Mouse (Mus musculus) G1E (cell line): ENCODE data around the gene March4. TPM values are rescaled to one million over a fixed set of nuclear protein-coding genes. Genes with fewer than 3 reads are reported as not detected.

ENCODE experiments used
- ATAC-seq: 2 replicates; pipeline ENCODE4 v1.8.0; 2016; ENCODE audit warnings: mild to moderate bottlenecking; ENCODE audit not compliant: insufficient number of reproducible peaks, poor library complexity, low FRiP score, severe bottlenecking; ENCODE audit errors: extremely low read depth
- DNase-seq: peaks from one replicate; pipeline ENCODE4 v3.0.0; 2012; ENCODE audit warnings: low spot score
- H3K27me3 ChIP-seq: 2 replicates; pipeline ENCODE4 v1.6.1; 2012; ENCODE audit warnings: mild to moderate bottlenecking, low read length, inconsistent platforms; ENCODE audit not compliant: insufficient read depth
- H3K36me3 ChIP-seq: replicated peaks from 2 replicates; pipeline ENCODE3; 2012; ENCODE audit warnings: mild to moderate bottlenecking, inconsistent platforms
- H3K4me1 ChIP-seq: 2 replicates; pipeline ENCODE4 v1.6.1; 2012; ENCODE audit warnings: low read depth, low read length, inconsistent platforms, mixed read lengths; ENCODE audit not compliant: insufficient read depth
- H3K4me3 ChIP-seq: 2 replicates; pipeline ENCODE4 v1.5.1; 2012; ENCODE audit warnings: low read depth, mild to moderate bottlenecking, inconsistent platforms, low read length, moderate library complexity, mixed read lengths
- H3K9me3 ChIP-seq: replicated peaks from 2 replicates; pipeline ENCODE4 v1.6.1; 2012; ENCODE audit warnings: inconsistent platforms
- CTCF ChIP-seq: IDR thresholded peaks from 2 replicates; pipeline ENCODE4 v1.5.1; 2012; ENCODE audit warnings: low read depth, low read length, inconsistent platforms, mixed read lengths
- GATA1 ChIP-seq: IDR thresholded peaks from 2 replicates; pipeline ENCODE4 v1.6.1; 2012; ENCODE audit warnings: borderline replicate concordance, low read length, inconsistent platforms, mixed read lengths
- GATA2 ChIP-seq: IDR thresholded peaks from 2 replicates; pipeline ENCODE4 v1.6.1; 2012; ENCODE audit warnings: low read depth, low read length, inconsistent platforms, borderline replicate concordance
- POLR2AphosphoS5 ChIP-seq: IDR thresholded peaks from 2 replicates; pipeline ENCODE4 v1.6.1; 2012; ENCODE audit warnings: low read depth, low read length, inconsistent platforms; ENCODE audit not compliant: insufficient replicate concordance
- TAL1 ChIP-seq: conservative IDR thresholded peaks from 2 replicates; pipeline ENCODE4 v1.6.1; 2012; ENCODE audit warnings: low read depth, low read length, inconsistent platforms, mixed read lengths
- polyA plus RNA-seq: library from polyadenylated mRNA; stranded (reverse); fragments of >175 nt; gene quantifications from 2 replicates; pipeline ENCODE4 v1.2.3, GENCODE M21; 2012
- total RNA-seq, 2 experiments: library from RNA; stranded (forward) in 1 of 2; stranded (reverse) in 1 of 2; fragments of 200-1000 nt in 1 of 2; fragments of >200 nt in 1 of 2; fragmentation: Nextera tagmentation in 1 of 2; gene quantifications; 2 replicates each; pipeline ENCODE4 v1.2.3; 2014 to 2017

Gene March4
- total and polyA plus RNA-seq, 3 experiments: 0.05 TPM; not detected in 2

DNA sequence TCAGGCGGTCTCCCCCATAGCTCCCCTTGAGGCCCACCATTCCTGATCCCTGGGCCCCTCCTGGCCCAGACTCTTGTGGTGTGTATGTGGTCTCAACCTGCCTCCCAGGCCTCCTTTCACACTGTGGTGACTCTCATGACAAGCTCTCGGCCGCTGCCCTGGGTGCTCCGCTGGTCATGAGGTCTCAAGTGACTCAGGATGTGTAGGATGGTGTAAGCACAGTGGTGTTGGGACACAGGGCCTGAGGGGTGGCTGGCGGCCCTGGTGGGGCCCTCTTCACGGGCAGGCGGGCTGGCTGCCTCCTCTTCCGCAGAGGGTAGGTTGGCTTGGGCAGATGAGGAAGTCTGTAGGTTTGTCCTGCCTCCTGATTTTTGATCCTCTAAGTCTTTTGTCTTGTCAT, 108.2 kb downstream of the March4 start:
- ATAC-seq: no peak

GRCm38 (mm10) chr1:72426456-72426855, 110.3 kb downstream of the March4 start:
- Histone ChIP-seq H3K9me3 (no peaks in the 10 kb centered on the region), H3K4me1 (no peaks in the 10 kb centered on the region), H3K27me3 (peaks cover 5% of the 10 kb centered on the region; the same call in 1 of the 2 replicates), H3K4me3 (no peak overlapping the region), H3K36me3 (no peaks in the 10 kb centered on the region)
- TF ChIP-seq GATA2 (no peak), GATA1 (no peak), POLR2AphosphoS5 (no peak), CTCF (no peak), TAL1 (no peak)
- DNase-seq: no peak
- ATAC-seq: no peak

More for the DNA sequence above, 108.2 kb downstream of the March4 start:
- no peak for TF ChIP-seq TAL1
- no peak for TF ChIP-seq GATA2
- no peak for TF ChIP-seq GATA1
- no peak for TF ChIP-seq CTCF
- no peak for TF ChIP-seq POLR2AphosphoS5
- Histone ChIP-seq H3K4me3 (no peak overlapping the region), H3K27me3 (peaks cover 5% of the 10 kb centered on the region; the same call in 1 of the 2 replicates), H3K9me3 (no peaks in the 10 kb centered on the region), H3K36me3 (no peaks in the 10 kb centered on the region), H3K4me1 (no peaks in the 10 kb centered on the region)
- no peak for DNase-seq

DNA sequence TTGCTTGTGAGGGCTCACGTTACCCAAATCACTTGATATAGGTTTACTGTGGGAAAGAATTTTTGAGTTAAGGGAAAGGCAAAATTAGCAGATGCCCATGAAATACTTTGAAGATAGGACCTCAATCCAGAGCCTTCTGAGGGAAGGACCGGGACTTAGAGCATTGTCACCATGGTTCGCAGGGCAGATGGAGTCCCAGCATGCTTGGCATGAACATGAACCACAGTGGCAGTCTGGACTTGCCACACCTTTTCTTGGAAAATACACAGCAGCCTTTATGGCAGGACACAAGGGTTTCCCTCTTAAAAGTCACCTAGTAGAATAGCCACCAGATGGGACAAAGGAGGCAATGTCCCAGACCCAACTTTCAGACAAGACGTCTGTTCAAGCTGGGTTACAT, 114.6 kb downstream of the March4 start:
- TF ChIP-seq GATA2 (no peak), CTCF (no peak), POLR2AphosphoS5 (no peak), GATA1 (no peak), TAL1 (no peak)
- no peaks in the 10 kb centered on the region for H3K9me3 ChIP-seq
- H3K27me3 ChIP-seq: peaks cover 10% of the 10 kb centered on the region
- no peaks in the 10 kb centered on the region for H3K36me3 ChIP-seq
- ATAC-seq (no peak), DNase-seq (no peak)
- no peaks in the 10 kb centered on the region for H3K4me1 ChIP-seq
- no peak overlapping the region for H3K4me3 ChIP-seq

GRCm38 (mm10) chr1:72420220-72420619, 116.5 kb downstream of the March4 start:
- DNase-seq (no peak), ATAC-seq (no peak)
- TF ChIP-seq CTCF (no peak), POLR2AphosphoS5 (no peak), GATA1 (no peak), TAL1 (no peak)
- Histone ChIP-seq H3K27me3 (peaks cover 19% of the 10 kb centered on the region), H3K4me3 (no peak overlapping the region), H3K36me3 (no peaks in the 10 kb centered on the region), H3K9me3 (no peaks in the 10 kb centered on the region), H3K4me1 (no peaks in the 10 kb centered on the region)

DNA sequence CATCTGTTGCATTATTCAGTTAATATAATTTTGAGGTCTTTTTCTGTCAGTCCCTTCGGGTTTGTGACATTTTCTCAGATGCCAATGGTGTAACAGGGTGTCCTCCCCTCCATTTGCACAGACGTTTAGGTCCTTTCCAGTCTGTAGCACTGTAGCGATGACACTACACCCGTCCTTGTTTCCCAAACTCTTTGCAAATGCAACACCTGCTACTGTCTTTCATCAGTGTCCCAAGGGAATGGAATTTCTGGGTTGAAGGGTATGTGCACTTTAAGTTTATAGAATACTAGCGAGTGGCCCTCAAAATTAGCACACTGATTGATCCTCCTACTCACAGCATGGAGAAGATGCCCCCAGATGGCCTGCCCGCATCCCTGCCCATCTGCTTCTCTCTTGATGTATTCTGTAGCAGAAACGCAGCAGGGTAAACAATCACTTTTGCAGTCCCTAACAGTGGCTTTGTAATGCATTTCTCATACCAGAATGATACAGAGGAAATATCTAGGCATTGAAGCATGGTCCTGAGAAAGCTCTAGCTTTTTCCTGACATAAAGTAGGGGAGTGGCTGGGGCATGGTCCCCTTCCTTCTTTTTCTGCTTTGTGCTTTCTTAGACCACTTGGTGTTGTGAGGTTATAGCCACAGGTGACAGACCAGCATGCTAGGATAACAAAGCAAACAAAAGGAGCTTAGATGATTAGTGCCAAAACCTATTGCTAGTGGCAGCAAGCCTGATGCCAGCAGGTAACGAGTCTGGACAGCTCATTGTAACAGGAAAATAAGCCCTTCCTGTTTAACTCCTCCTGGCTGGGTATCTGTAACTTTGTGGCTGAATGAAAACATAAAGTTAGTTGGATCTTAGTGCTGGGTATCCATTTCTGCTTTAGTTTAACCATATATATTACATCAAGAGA, 117.7 kb downstream of the March4 start:
- no peak for DNase-seq
- Histone ChIP-seq H3K4me3 (no peak overlapping the region), H3K9me3 (no peaks in the 10 kb centered on the region), H3K36me3 (no peaks in the 10 kb centered on the region), H3K27me3 (peaks cover 29% of the 10 kb centered on the region), H3K4me1 (no peaks in the 10 kb centered on the region)
- ATAC-seq: no peak
- no peak for TF ChIP-seq GATA1

GRCm38 (mm10) chr1:72414561-72415253, 122.0 kb downstream of the March4 start:
- Histone ChIP-seq H3K27me3 (peaks cover 34% of the 10 kb centered on the region), H3K4me1 (no peaks in the 10 kb centered on the region), H3K4me3 (no peak overlapping the region), H3K9me3 (no peaks in the 10 kb centered on the region), H3K36me3 (no peaks in the 10 kb centered on the region)
- ATAC-seq: no peak
- no peak for DNase-seq
- TF ChIP-seq TAL1: no peak
- TF ChIP-seq CTCF: no peak
- TF ChIP-seq POLR2AphosphoS5: no peak
- no peak for TF ChIP-seq GATA2
- no peak for TF ChIP-seq GATA1
